Mouse (Mus musculus) E14TG2a.4 (cell line): ENCODE measurements around the gene Hist1h2ak.

Experiments
- H3K27me3 ChIP-seq: 2 replicates; pipeline ENCODE4 v1.6.1; 2014; ENCODE audit warnings: low read length, control low read depth; ENCODE audit not compliant: insufficient read depth
- H3K36me3 ChIP-seq: 2 replicates; pipeline ENCODE4 v1.6.1; 2014; ENCODE audit warnings: low read length, control low read depth; ENCODE audit not compliant: insufficient read depth
- H3K4me1 ChIP-seq: replicated peaks from 2 replicates; pipeline ENCODE4 v1.6.1; 2014; ENCODE audit warnings: low read depth, low read length, control low read depth
- H3K4me3 ChIP-seq: replicated peaks from 2 replicates; pipeline ENCODE4 v1.5.1; 2014; ENCODE audit warnings: mild to moderate bottlenecking, low read length
- H3K9me3 ChIP-seq: 2 replicates; pipeline ENCODE4 v1.6.1; 2014; ENCODE audit warnings: low read length, control low read depth
- CTCF ChIP-seq: conservative IDR thresholded peaks from 2 replicates; pipeline ENCODE4 v1.5.1; 2014; ENCODE audit warnings: low read length
- NANOG ChIP-seq: IDR thresholded peaks from 2 replicates; pipeline ENCODE4 v1.6.1; 2014; ENCODE audit warnings: borderline replicate concordance, low read length, mixed read lengths
- POU5F1 ChIP-seq: IDR thresholded peaks from 2 replicates; pipeline ENCODE4 v1.6.1; 2014; ENCODE audit warnings: low read length, borderline replicate concordance

The Hist1h2ak gene

GRCm38 (mm10) chr13:21715131-21715863, 38.3 kb downstream of the Hist1h2ak start:
- no peak for TF ChIP-seq CTCF
- TF ChIP-seq POU5F1, result no peak
- TF ChIP-seq NANOG, result no peak
- H3K9me3 ChIP-seq, result no peaks in the 10 kb centered on the region

GRCm38 (mm10) chr13:21714725-21715124, 38.9 kb downstream of the Hist1h2ak start:
- Histone ChIP-seq H3K36me3 (no peaks in the 10 kb centered on the region), H3K27me3 (no peaks in the 10 kb centered on the region), H3K4me3 (peak overlapping the region; percentile 76), H3K9me3 (no peaks in the 10 kb centered on the region), H3K4me1 (peaks cover 26% of the 10 kb centered on the region)
- TF ChIP-seq POU5F1 (no peak), CTCF (peak; percentile 92)

More at GRCm38 (mm10) chr13:21715131-21715863, 38.3 kb downstream of the Hist1h2ak start:
- H3K4me3 ChIP-seq, result peak overlapping the region; percentile 76
- peaks cover 31% of the 10 kb centered on the region for H3K4me1 ChIP-seq
- H3K27me3 ChIP-seq, result no peaks in the 10 kb centered on the region
- H3K36me3 ChIP-seq, result no peaks in the 10 kb centered on the region

- Histone ChIP-seq H3K4me3 (peak overlapping the region; percentile 95), H3K36me3 (no peaks in the 10 kb centered on the region), H3K4me1 (peaks cover 20% of the 10 kb centered on the region), H3K27me3 (no peaks in the 10 kb centered on the region), H3K9me3 (no peaks in the 10 kb centered on the region)
- no peak for TF ChIP-seq CTCF
- no peak for TF ChIP-seq NANOG
- no peak for TF ChIP-seq POU5F1
Measured at GRCm38 (mm10) chr13:21711698-21712097, 41.9 kb downstream of the Hist1h2ak start.

- Histone ChIP-seq H3K36me3 (no peaks in the 10 kb centered on the region), H3K4me1 (peaks cover 20% of the 10 kb centered on the region), H3K9me3 (no peaks in the 10 kb centered on the region), H3K27me3 (no peaks in the 10 kb centered on the region), H3K4me3 (peak overlapping the region; percentile 95)
- TF ChIP-seq POU5F1 (no peak), CTCF (no peak), NANOG (no peak)
Measured at GRCm38 (mm10) chr13:21710821-21711525, 42.7 kb downstream of the Hist1h2ak start.

GRCm38 (mm10) chr13:21710031-21710711, 43.5 kb downstream of the Hist1h2ak start:
- no peaks in the 10 kb centered on the region for H3K36me3 ChIP-seq
- H3K9me3 ChIP-seq, result no peaks in the 10 kb centered on the region
- peaks cover 16% of the 10 kb centered on the region for H3K4me1 ChIP-seq
- no peak for TF ChIP-seq POU5F1
- peak; percentile 59 for TF ChIP-seq CTCF
- no peaks in the 10 kb centered on the region for H3K27me3 ChIP-seq
- H3K4me3 ChIP-seq, result peak overlapping the region; percentile 95

GRCm38 (mm10) chr13:21706669-21707068, 47.0 kb downstream of the Hist1h2ak start:
- Histone ChIP-seq H3K4me3 (no peak overlapping the region), H3K4me1 (peaks cover 13% of the 10 kb centered on the region), H3K27me3 (0 out of 2 replicates have a peak, but pooled peaks cover 3% of the 10 kb centered on the region), H3K36me3 (no peaks in the 10 kb centered on the region), H3K9me3 (no peaks in the 10 kb centered on the region)
- TF ChIP-seq POU5F1, result no peak
- no peak for TF ChIP-seq CTCF
- TF ChIP-seq NANOG, result no peak
